14 mouse cellular contexts compared by ENCODE assay signal in the genomic region with DNA sequence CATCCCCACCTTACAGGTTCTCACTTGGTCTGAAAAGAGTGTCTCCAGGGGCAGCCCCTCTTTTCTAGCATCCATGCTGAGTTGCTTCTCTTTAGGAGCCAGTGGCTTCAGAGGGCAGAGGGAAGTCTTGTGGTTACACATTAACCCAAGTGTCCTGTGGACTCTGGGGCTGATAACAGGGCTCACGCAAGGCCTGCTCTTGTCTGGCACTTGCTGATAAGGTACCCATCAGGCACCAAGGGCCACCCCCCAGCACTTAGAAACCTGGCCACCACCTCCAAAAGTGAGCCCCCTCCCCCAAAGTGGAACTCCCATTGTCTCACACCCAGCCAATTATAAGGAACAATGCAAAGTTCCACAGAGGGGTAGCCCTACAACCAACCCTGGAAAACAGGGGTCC. TPM values are rescaled to one million over a fixed set of nuclear protein-coding genes. Genes with fewer than 3 reads are reported as not detected.
DNase-seq lines count a peak whose midpoint lies in the region; ATAC-seq and TF ChIP-seq lines count a peak whose summit lies in the region.
"Had no signal": no experiment of that assay in that cellular context is flagged by ENCODE, and none has a peak within 500 bp of the region (broad histone marks: within the 10 kb centered on the region; RNA-seq: fewer than 3 reads in every experiment).

No protein-coding gene starts in this region.

- no peaks in the 10 kb centered on the region for H3K9me3 ChIP-seq in lung, embryonic 14.5 days (ENCODE audit: low read depth, low read length)
- H3K9me3 ChIP-seq in intestine, embryonic 14.5 days (ENCODE audit: control insufficient read depth, low read length): no peaks in the 10 kb centered on the region
- H3K9me3 ChIP-seq in stomach, embryonic 14.5 days (ENCODE audit: control insufficient read depth, low read depth, low read length): no peaks in the 10 kb centered on the region

- peak overlapping the region; percentile 3; the same call in 1 of the 2 replicates for H3K4me2 ChIP-seq in lung, embryonic 14.5 days
- no peak overlapping the region for H3K4me2 ChIP-seq in intestine, embryonic 14.5 days (ENCODE audit: low read length)
- no peak overlapping the region for H3K4me2 ChIP-seq in stomach, embryonic 14.5 days (replicated peaks; ENCODE audit: low read depth, low read length)

- H3K4me1 ChIP-seq in lung, embryonic 14.5 days (ENCODE audit: insufficient read depth): no peaks in the 10 kb centered on the region
- no peaks in the 10 kb centered on the region for H3K4me1 ChIP-seq in intestine, embryonic 14.5 days (replicated peaks; ENCODE audit: control insufficient read depth, insufficient read depth, low read length)
- peaks cover 22% of the 10 kb centered on the region for H3K4me1 ChIP-seq in liver, adult 2 months (ENCODE audit: control insufficient read depth, insufficient read depth, low read length)
- no peaks in the 10 kb centered on the region for H3K4me1 ChIP-seq in stomach, embryonic 14.5 days (ENCODE audit: control insufficient read depth, insufficient read depth, low read length)

- ATAC-seq in lung, embryonic 14.5 days (ENCODE audit: insufficient read depth): peak; percentile 35; the same call in 1 of the 2 replicates
- peak; percentile 73 for ATAC-seq in intestine, embryonic 14.5 days (replicated peaks; ENCODE audit: low FRiP score, low TSS enrichment, low read depth)
- 0 out of 2 replicates have a peak, but pooled peaks have one; percentile 40 for ATAC-seq in stomach, embryonic 14.5 days (ENCODE audit: insufficient number of reproducible peaks, insufficient read depth, low FRiP score, low read depth)

- peak overlapping the region; percentile 8; the same call in 1 of the 2 replicates for H3K4me3 ChIP-seq in lung, embryonic 14.5 days (ENCODE audit: low read depth, low read length)
- H3K4me3 ChIP-seq in intestine, embryonic 14.5 days (ENCODE audit: low read depth, low read length): no peak overlapping the region
- peak overlapping the region; percentile 47 for H3K4me3 ChIP-seq in liver, adult 2 months (ENCODE audit: insufficient read depth, low read depth, low read length)
- H3K4me3 ChIP-seq in stomach, embryonic 14.5 days (ENCODE audit: low read depth, low read length): no peak overlapping the region
- no peak overlapping the region for H3K4me3 ChIP-seq in left cerebral cortex, adult 2 months
- H3K4me3 ChIP-seq in layer of hippocampus, adult 2 months: no peak overlapping the region

- no peak overlapping the region for H3K9ac ChIP-seq in lung, embryonic 14.5 days
- no peak overlapping the region for H3K9ac ChIP-seq in intestine, embryonic 14.5 days (ENCODE audit: low read length)
- H3K9ac ChIP-seq in liver, adult 2 months (ENCODE audit: low read depth, low read length): peak overlapping the region; percentile 59
- H3K9ac ChIP-seq in stomach, embryonic 14.5 days (replicated peaks; ENCODE audit: low read depth, low read length): no peak overlapping the region

- TF ChIP-seq POLR2A in liver, adult 2 months (IDR thresholded peaks at IDR 0.05; ENCODE audit: extremely low read depth, insufficient read depth, low read length): no peak

- WGBS in lung, embryonic 14.5 days: 71% methylated on average over 1 of the region's 1 CpGs
- 75% methylated on average over 1 of the region's 1 CpGs for WGBS in intestine, embryonic 14.5 days
- 20% methylated on average over 1 of the region's 1 CpGs for WGBS in liver, adult 2 months
- WGBS in stomach, embryonic 14.5 days: 79% methylated on average over 1 of the region's 1 CpGs

- H3K36me3 ChIP-seq in lung, embryonic 14.5 days (ENCODE audit: insufficient read depth): peaks cover 63% of the 10 kb centered on the region
- peaks cover 64% of the 10 kb centered on the region for H3K36me3 ChIP-seq in intestine, embryonic 14.5 days (ENCODE audit: control insufficient read depth, insufficient read depth, low read length)
- peaks cover 11% of the 10 kb centered on the region; the same call in 1 of the 2 replicates for H3K36me3 ChIP-seq in liver, adult 2 months (ENCODE audit: control insufficient read depth, insufficient read depth, low read length)
- H3K36me3 ChIP-seq in stomach, embryonic 14.5 days (ENCODE audit: control insufficient read depth, insufficient read depth, low read length): peaks cover 43% of the 10 kb centered on the region

- H3K79me2 ChIP-seq in liver, adult 2 months (ENCODE audit: control insufficient read depth, insufficient read depth, low read length): no peaks in the 10 kb centered on the region

- intact Hi-C loops in left cerebral cortex, adult 2 months (cut with DNase I): no loop called here

- no peak for DNase-seq in lung, embryonic 14.5 days
- DNase-seq in lung, postnatal 36 days: no peak
- no peak for DNase-seq in intestine, embryonic 14.5 days (ENCODE audit: low spot score)
- peak; percentile 97 for DNase-seq in liver, adult 2 months (ENCODE audit: extremely low read depth, low read depth, low spot score)
- no peak for DNase-seq in gastrocnemius, postnatal 25 days
- DNase-seq in left cerebral cortex, adult 2 months (ENCODE audit: extremely low spot score in 1 of 2, low spot score in 2 of 2): no peak
- no peak for DNase-seq in layer of hippocampus, adult 2 months (ENCODE audit: low spot score in 2 of 2)
- DNase-seq: layer of hippocampus, adult 9-11 months; lung, adult 18-20 months; thymus, postnatal 25 days had no signal

- H3K27ac ChIP-seq in lung, embryonic 14.5 days (ENCODE audit: low read depth): no peak overlapping the region
- no peak overlapping the region for H3K27ac ChIP-seq in intestine, embryonic 14.5 days (ENCODE audit: low read depth)
- peak overlapping the region; percentile 79 for H3K27ac ChIP-seq in liver, adult 2 months (replicated peaks; ENCODE audit: insufficient read depth, low read depth, low read length)
- H3K27ac ChIP-seq in stomach, embryonic 14.5 days (ENCODE audit: low read length): no peak overlapping the region
- H3K27ac ChIP-seq in left cerebral cortex, adult 2 months: no peak overlapping the region
- H3K27ac ChIP-seq in layer of hippocampus, adult 2 months: no peak overlapping the region

- H3K27me3 ChIP-seq in lung, embryonic 14.5 days (ENCODE audit: insufficient read depth, low read length): no peaks in the 10 kb centered on the region
- H3K27me3 ChIP-seq in intestine, embryonic 14.5 days (replicated peaks; ENCODE audit: control insufficient read depth, insufficient read depth, low read length): no peaks in the 10 kb centered on the region
- no peaks in the 10 kb centered on the region for H3K27me3 ChIP-seq in liver, adult 2 months (ENCODE audit: control insufficient read depth, insufficient read depth, low read length)
- no peaks in the 10 kb centered on the region for H3K27me3 ChIP-seq in stomach, embryonic 14.5 days (ENCODE audit: control insufficient read depth, insufficient read depth, low read length)
- H3K27me3 ChIP-seq: CH12.LX had no signal

- TF ChIP-seq CTCF in lung, embryonic 14.5 days (IDR thresholded peaks at IDR 0.05; ENCODE audit: low read depth): no peak
- no peak for TF ChIP-seq CTCF in liver, adult 2 months (IDR thresholded peaks at IDR 0.05; ENCODE audit: low read depth, low read length)
- no peak for TF ChIP-seq CTCF in left cerebral cortex, adult 2 months (IDR thresholded peaks at IDR 0.05)
- TF ChIP-seq CTCF in layer of hippocampus, adult 2 months (conservative IDR thresholded peaks at IDR 0.05): no peak

RNA-seq across cellular contexts. Expression of gene Tmem86b, which starts 1.0 kb away (rescaled TPM):
- 1.0 and 1.3 TPM in 2 replicates for polyA plus RNA-seq in lung, embryonic 14.5 days (2014; fragmentation: Nextera tagmentation; extraction: Ambion mirVana)
- polyA plus RNA-seq in intestine, embryonic 14.5 days (2014; fragmentation: Nextera tagmentation; extraction: Ambion mirVana): 2.5 and 3.8 TPM in 2 replicates
- total RNA-seq in liver, adult 2 months (2014; rRNA removed): 39.5 and 55.7 TPM in 2 replicates
- 404 and 475 TPM in 2 replicates for polyA plus RNA-seq in liver, adult 2 months (2012; rRNA removed)
- polyA plus RNA-seq in stomach, embryonic 14.5 days (2014; fragmentation: Nextera tagmentation; extraction: Ambion mirVana): 1.4 and 1.6 TPM in 2 replicates
- 1 to 10 TPM; 2.4 to 3.0 TPM for total RNA-seq in gastrocnemius, postnatal 25 days (2021)
- total RNA-seq in left cerebral cortex, adult 2 months (2021): 10 to 100 TPM; 15.4 to 20.8 TPM
- total RNA-seq in layer of hippocampus, adult 2 months (2021): 10 to 100 TPM; 17.8 to 21.8 TPM

RNA-seq across cellular contexts. Expression of gene Ptprh, which starts 26.4 kb away (rescaled TPM):
- polyA plus RNA-seq in lung, embryonic 14.5 days (2014; fragmentation: Nextera tagmentation; extraction: Ambion mirVana): not detected in 2 replicates
- polyA plus RNA-seq in intestine, embryonic 14.5 days (2014; fragmentation: Nextera tagmentation; extraction: Ambion mirVana): not detected in 2 replicates
- 0.18 TPM in 1 of 2 replicates, not detected in the other for total RNA-seq in liver, adult 2 months (2014; rRNA removed)
- not detected in 2 replicates for polyA plus RNA-seq in liver, adult 2 months (2012; rRNA removed)
- polyA plus RNA-seq in stomach, embryonic 14.5 days (2014; fragmentation: Nextera tagmentation; extraction: Ambion mirVana): not detected in 2 replicates
- not detected for total RNA-seq in gastrocnemius, postnatal 25 days (2021)
- total RNA-seq in left cerebral cortex, adult 2 months (2021): under 1 TPM; 0.35 to 0.43 TPM
- under 1 TPM; 0.18 to 0.22 TPM for total RNA-seq in layer of hippocampus, adult 2 months (2021)
- total RNA-seq: CH12.LX had no signal
- polyA plus RNA-seq: activated CD4-positive, CD25-positive, alpha-beta regulatory T cell, adult 4 months; heart, embryonic 14.5 days had no signal

RNA-seq across cellular contexts. Expression of gene Ppp6r1, which starts 28.6 kb away (rescaled TPM):
- 7.6 and 7.8 TPM in 2 replicates for polyA plus RNA-seq in lung, embryonic 14.5 days (2014; fragmentation: Nextera tagmentation; extraction: Ambion mirVana)
- 7.3 and 8.5 TPM in 2 replicates for polyA plus RNA-seq in intestine, embryonic 14.5 days (2014; fragmentation: Nextera tagmentation; extraction: Ambion mirVana)
- total RNA-seq in liver, adult 2 months (2014; rRNA removed): 47.6 and 54.2 TPM in 2 replicates
- polyA plus RNA-seq in liver, adult 2 months (2012; rRNA removed): 77.5 and 79.2 TPM in 2 replicates
- 10.2 and 11.7 TPM in 2 replicates for polyA plus RNA-seq in stomach, embryonic 14.5 days (2014; fragmentation: Nextera tagmentation; extraction: Ambion mirVana)
- 10 to 100 TPM; 41.8 to 46.2 TPM for total RNA-seq in gastrocnemius, postnatal 25 days (2021)
- total RNA-seq in left cerebral cortex, adult 2 months (2021): 100 to 1,000 TPM; 144 to 151 TPM
- 100 to 1,000 TPM; 133 to 134 TPM for total RNA-seq in layer of hippocampus, adult 2 months (2021)

RNA-seq across cellular contexts. Expression of gene Hspbp1, which starts 54.7 kb away (rescaled TPM):
- polyA plus RNA-seq in lung, embryonic 14.5 days (2014; fragmentation: Nextera tagmentation; extraction: Ambion mirVana): 94.0 and 98.5 TPM in 2 replicates
- polyA plus RNA-seq in intestine, embryonic 14.5 days (2014; fragmentation: Nextera tagmentation; extraction: Ambion mirVana): 102 and 105 TPM in 2 replicates
- total RNA-seq in liver, adult 2 months (2014; rRNA removed): 18.2 and 25.5 TPM in 2 replicates
- polyA plus RNA-seq in liver, adult 2 months (2012; rRNA removed): 27.3 and 30.6 TPM in 2 replicates
- 84.8 and 94.2 TPM in 2 replicates for polyA plus RNA-seq in stomach, embryonic 14.5 days (2014; fragmentation: Nextera tagmentation; extraction: Ambion mirVana)
- total RNA-seq in gastrocnemius, postnatal 25 days (2021): 10 to 100 TPM; 21.8 to 23.1 TPM
- 100 to 1,000 TPM in 1 of 2 experiments, 10 to 100 TPM in 1; 99.9 to 102 TPM for total RNA-seq in left cerebral cortex, adult 2 months (2021)
- 10 to 100 TPM; 82.1 to 92.1 TPM for total RNA-seq in layer of hippocampus, adult 2 months (2021)

Comparison
In these comparisons a context has a peak if more than half of its experiments do, and no peak if none do; other contexts are left out.
1. H3K4me3 ChIP-seq: peak in lung, embryonic 14.5 days (single experiment) and liver, adult 2 months (single experiment); none in intestine, embryonic 14.5 days (single experiment), stomach, embryonic 14.5 days (single experiment), left cerebral cortex, adult 2 months (single experiment) and layer of hippocampus, adult 2 months (single experiment).
2. RNA of gene Tmem86b, which starts 1.0 kb away (total RNA-seq): 39.5 to 55.7 TPM in liver, adult 2 months, 17.8 to 21.8 TPM in layer of hippocampus, adult 2 months and 15.4 to 20.8 TPM in left cerebral cortex, adult 2 months; 2.4 to 3.0 TPM in gastrocnemius, postnatal 25 days; every median in the first group is over 4 times any median in the second.
3. Peak in every context shown above with its lines, with median percentiles within 50 percentile points of each other: ATAC-seq.